Mouse (Mus musculus): ENCODE measurements around the gene Mybph. TPM values are rescaled to one million over a fixed set of nuclear protein-coding genes. Genes with fewer than 3 reads are reported as not detected.

The Mybph gene
- total and polyA plus RNA-seq, 3 experiments = not detected

- TF ChIP-seq USF1 (IDR thresholded peaks at IDR 0.05; ENCODE audit: low read depth, low read length) (no peak), UBTF (IDR thresholded peaks at IDR 0.05; ENCODE audit: borderline replicate concordance, insufficient read depth, low read depth, low read length) (no peak), ZNF384 (IDR thresholded peaks at IDR 0.05; ENCODE audit: low read depth, low read length) (no peak), RCOR1 (IDR thresholded peaks at IDR 0.05; ENCODE audit: low read depth, low read length) (no peak), CHD2 (IDR thresholded peaks at IDR 0.05; ENCODE audit: low read length) (no peak), GATA1 (IDR thresholded peaks at IDR 0.05; ENCODE audit: low read depth, low read length) (no peak), ZC3H11A (IDR thresholded peaks at IDR 0.05; ENCODE audit: low read depth, low read length) (no peak), USF2 (IDR thresholded peaks at IDR 0.05; ENCODE audit: borderline replicate concordance in 1 of 2, insufficient read depth in 1 of 2, low read depth in 1 of 2, low read length in 2 of 2) (no peak)
- Histone ChIP-seq H3K9ac (ENCODE audit: control insufficient read depth, low read depth, low read length, poor library complexity, severe bottlenecking) (no peak overlapping the region), H3K79me2 (ENCODE audit: control insufficient read depth, insufficient read depth, low read length, poor library complexity) (no peaks in the 10 kb centered on the region), H3K27ac (ENCODE audit: control insufficient read depth, low read depth, low read length) (no peak overlapping the region), H3K4me1 (ENCODE audit: control insufficient read depth in 1 of 2, insufficient read depth in 2 of 2, low read length in 2 of 2) (no peaks in the 10 kb centered on the region), H3K4me3 (ENCODE audit: control insufficient read depth in 1 of 2, insufficient read depth in 1 of 2, low read depth in 2 of 2, low read length in 2 of 2) (no peak overlapping the region), H3K9me3 (replicated peaks; ENCODE audit: insufficient read depth, low read length) (no peaks in the 10 kb centered on the region), H3K36me3 (ENCODE audit: control insufficient read depth in 1 of 2, insufficient read depth in 2 of 2, low read length in 2 of 2) (no peaks in the 10 kb centered on the region), H3K27me3 (ENCODE audit: control insufficient read depth in 1 of 2, insufficient read depth in 2 of 2, low read length in 2 of 2) (peaks cover 0 to 9% of the 10 kb centered on the region in 2 experiments; a peak in 1 of 4 replicates)
- DNase-seq (ENCODE audit: low read depth, low spot score) = no peak
Observed at GRCm38 (mm10) chr1:134225375-134225774, 32.1 kb downstream of the Mybph start.

GRCm38 (mm10) chr1:134226739-134227138 is 33.5 kb downstream of the Mybph start:
- Histone ChIP-seq H3K9me3 (replicated peaks; ENCODE audit: insufficient read depth, low read length) (no peaks in the 10 kb centered on the region), H3K4me1 (ENCODE audit: control insufficient read depth in 1 of 2, insufficient read depth in 2 of 2, low read length in 2 of 2) (peaks cover 0 to 5% of the 10 kb centered on the region in 2 experiments; a peak in 1 of 4 replicates), H3K9ac (ENCODE audit: control insufficient read depth, low read depth, low read length, poor library complexity, severe bottlenecking) (no peak overlapping the region), H3K27me3 (ENCODE audit: control insufficient read depth in 1 of 2, insufficient read depth in 2 of 2, low read length in 2 of 2) (peaks cover 0 to 9% of the 10 kb centered on the region in 2 experiments; a peak in 1 of 4 replicates), H3K79me2 (ENCODE audit: control insufficient read depth, insufficient read depth, low read length, poor library complexity) (no peaks in the 10 kb centered on the region), H3K27ac (ENCODE audit: control insufficient read depth, low read depth, low read length) (no peak overlapping the region), H3K4me3 (ENCODE audit: control insufficient read depth in 1 of 2, insufficient read depth in 1 of 2, low read depth in 2 of 2, low read length in 2 of 2) (no peak overlapping the region), H3K36me3 (ENCODE audit: control insufficient read depth in 1 of 2, insufficient read depth in 2 of 2, low read length in 2 of 2) (no peaks in the 10 kb centered on the region)
- no peak for DNase-seq (ENCODE audit: low read depth, low spot score)
- TF ChIP-seq MAFK (IDR thresholded peaks at IDR 0.05; ENCODE audit: borderline replicate concordance, low read depth, low read length) (no peak), POLR2A (IDR thresholded peaks at IDR 0.05; ENCODE audit: control insufficient read depth in 1 of 2, insufficient read depth in 1 of 2, low read depth in 1 of 2, low read length in 2 of 2, poor library complexity in 1 of 2) (no peak), ETS1 (IDR thresholded peaks at IDR 0.05; ENCODE audit: low read depth, low read length) (no peak), JUND (IDR thresholded peaks at IDR 0.05; ENCODE audit: low read depth, low read length) (no peak), TCF12 (IDR thresholded peaks at IDR 0.05; ENCODE audit: low read depth, low read length) (no peak)
